In the genomic region with DNA sequence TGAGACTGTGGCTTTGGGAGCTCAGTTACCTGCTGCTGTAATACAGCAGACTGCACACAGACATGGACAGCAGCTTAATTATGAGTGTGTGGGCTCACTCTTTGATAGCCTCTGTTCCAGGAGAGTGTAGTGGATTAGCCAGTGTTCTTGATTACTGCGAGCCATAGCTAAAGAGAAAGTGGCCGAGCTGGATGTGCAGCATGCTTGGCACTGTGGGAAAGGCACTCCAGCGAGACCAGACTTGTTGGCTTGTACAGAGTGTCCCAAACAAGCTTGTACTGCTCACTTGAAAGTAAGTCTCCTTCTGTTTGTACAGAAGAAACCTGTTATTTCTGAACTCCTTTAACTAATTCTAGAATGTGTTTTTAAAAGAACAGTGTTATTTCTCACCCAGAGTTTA, we compare ENCODE assay signal across 13 mouse cellular contexts. TPM values are rescaled to one million over a fixed set of nuclear protein-coding genes. Genes with fewer than 3 reads are reported as not detected.
A peak's percentile ranks its signal among the peaks of the same experiment; 100 is the strongest.
DNase-seq lines count a peak whose midpoint lies in the region; ATAC-seq and TF ChIP-seq lines count a peak whose summit lies in the region.
"Had no signal": no experiment of that assay in that cellular context is flagged by ENCODE, and none has a peak within 500 bp of the region (broad histone marks: within the 10 kb centered on the region; RNA-seq: fewer than 3 reads in every experiment).

No protein-coding gene starts in this region.

- no peaks in the 10 kb centered on the region for H3K27me3 ChIP-seq in kidney, embryonic 15.5 days
- no peaks in the 10 kb centered on the region for H3K27me3 ChIP-seq in lung, embryonic 14.5 days (ENCODE audit: insufficient read depth, low read length)
- H3K27me3 ChIP-seq: heart, embryonic 12.5 days; hindbrain, embryonic 15.5 days; neural tube, embryonic 13.5 days had no signal

- H3K36me3 ChIP-seq in kidney, embryonic 15.5 days = peaks cover 78% of the 10 kb centered on the region
- H3K36me3 ChIP-seq in lung, embryonic 14.5 days (ENCODE audit: insufficient read depth) = peaks cover 51% of the 10 kb centered on the region

- H3K4me3 ChIP-seq in kidney, embryonic 15.5 days (replicated peaks) = no peak overlapping the region
- H3K4me3 ChIP-seq in lung, embryonic 14.5 days (ENCODE audit: low read depth, low read length) = no peak overlapping the region
- H3K4me3 ChIP-seq: heart, embryonic 12.5 days; hindbrain, embryonic 15.5 days; midbrain, embryonic 10.5 days; neural tube, embryonic 13.5 days had no signal

- peaks cover 12% of the 10 kb centered on the region for H3K4me1 ChIP-seq in kidney, embryonic 15.5 days
- H3K4me1 ChIP-seq in lung, embryonic 14.5 days (ENCODE audit: insufficient read depth) = peaks cover 8% of the 10 kb centered on the region
- H3K4me1 ChIP-seq: midbrain, embryonic 10.5 days had no signal

- H3K4me2 ChIP-seq in kidney, embryonic 15.5 days = no peak overlapping the region
- no peak overlapping the region for H3K4me2 ChIP-seq in lung, embryonic 14.5 days
- H3K4me2 ChIP-seq: heart, embryonic 12.5 days; hindbrain, embryonic 15.5 days; neural tube, embryonic 13.5 days had no signal

- H3K9ac ChIP-seq in kidney, embryonic 15.5 days = no peak overlapping the region
- H3K9ac ChIP-seq in lung, embryonic 14.5 days = no peak overlapping the region
- H3K9ac ChIP-seq: heart, embryonic 12.5 days; hindbrain, embryonic 15.5 days; neural tube, embryonic 13.5 days had no signal

- DNase-seq in adipocyte (ENCODE audit: low spot score) = peak; percentile 78
- peak; percentile 17 for DNase-seq in embryo, embryonic 11 days
- peak; percentile 27 for DNase-seq in lung, embryonic 14.5 days
- no peak for DNase-seq in T-cell, adult 2 months (ENCODE audit: low spot score)
- DNase-seq in neural tube, embryonic 10.5 days (ENCODE audit: extremely low spot score, low spot score) = no peak
- DNase-seq: right cerebral cortex, postnatal 25 days had no signal

- no peaks in the 10 kb centered on the region for H3K9me3 ChIP-seq in kidney, embryonic 15.5 days (replicated peaks)
- H3K9me3 ChIP-seq in lung, embryonic 14.5 days (ENCODE audit: low read depth, low read length) = no peaks in the 10 kb centered on the region
- H3K9me3 ChIP-seq: heart, embryonic 12.5 days; hindbrain, embryonic 15.5 days; midbrain, embryonic 10.5 days; neural tube, embryonic 13.5 days had no signal

- 86% methylated on average over 3 of the region's 3 CpGs for WGBS in kidney, embryonic 15.5 days
- 63% methylated on average over 3 of the region's 3 CpGs for whole genome bisulfite sequencing in lung, embryonic 14.5 days

- TF ChIP-seq CTCF in lung, embryonic 14.5 days (IDR thresholded peaks at IDR 0.05; ENCODE audit: low read depth) = no peak

- ATAC-seq in kidney, embryonic 15.5 days (replicated peaks; ENCODE audit: low FRiP score) = no peak; the same call in 1 of the 2 replicates
- ATAC-seq in lung, embryonic 14.5 days (ENCODE audit: insufficient read depth) = no peak
- ATAC-seq in granulocyte monocyte progenitor cell, adult 5-6 weeks (replicated peaks; ENCODE audit: poor library complexity, severe bottlenecking) = no peak
- ATAC-seq in frontal cortex, adult (ENCODE audit: low TSS enrichment) = no peak

- 0 out of 2 replicates have a peak overlapping the region, but pooled peaks have one; percentile 4 for H3K27ac ChIP-seq in kidney, embryonic 15.5 days
- no peak overlapping the region for H3K27ac ChIP-seq in lung, embryonic 14.5 days (ENCODE audit: low read depth)
- H3K27ac ChIP-seq: hindbrain, embryonic 15.5 days; midbrain, embryonic 10.5 days; neural tube, embryonic 13.5 days had no signal

RNA-seq across cellular contexts. Expression of gene Trit1, which starts 29.9 kb away (rescaled TPM):
- polyA plus RNA-seq in kidney, embryonic 15.5 days (2015; fragmentation: Nextera tagmentation; extraction: Ambion mirVana) = 17.8 and 18.7 TPM in 2 replicates
- polyA plus RNA-seq in lung, embryonic 14.5 days (2014; fragmentation: Nextera tagmentation; extraction: Ambion mirVana) = 16.4 and 20.9 TPM in 2 replicates
- total RNA-seq in granulocyte monocyte progenitor cell, adult 5-6 weeks (2014; fragmentation: Nextera tagmentation) = 10.8 and 21.5 TPM in 2 replicates
- total RNA-seq in granulocyte monocyte progenitor cell, adult 5-6 weeks (2017) = 20.4 and 20.7 TPM in 2 replicates

RNA-seq across cellular contexts. Expression of gene Mycl, which starts 50.8 kb away (rescaled TPM):
- 7.8 and 8.1 TPM in 2 replicates for polyA plus RNA-seq in kidney, embryonic 15.5 days (2015; fragmentation: Nextera tagmentation; extraction: Ambion mirVana)
- polyA plus RNA-seq in lung, embryonic 14.5 days (2014; fragmentation: Nextera tagmentation; extraction: Ambion mirVana) = 15.2 and 16.5 TPM in 2 replicates
- 1.5 and 4.4 TPM in 2 replicates for total RNA-seq in granulocyte monocyte progenitor cell, adult 5-6 weeks (2014; fragmentation: Nextera tagmentation)
- total RNA-seq in granulocyte monocyte progenitor cell, adult 5-6 weeks (2017) = 0.21 and 0.78 TPM in 2 replicates

RNA-seq across cellular contexts. Expression of gene Bmp8b, which starts 58.7 kb away (rescaled TPM):
- 0.33 and 0.49 TPM in 2 replicates for polyA plus RNA-seq in kidney, embryonic 15.5 days (2015; fragmentation: Nextera tagmentation; extraction: Ambion mirVana)
- 0.70 and 0.79 TPM in 2 replicates for polyA plus RNA-seq in lung, embryonic 14.5 days (2014; fragmentation: Nextera tagmentation; extraction: Ambion mirVana)
- total RNA-seq in granulocyte monocyte progenitor cell, adult 5-6 weeks (2014; fragmentation: Nextera tagmentation) = not detected in 2 replicates
- 0.09 TPM in 1 of 2 replicates, not detected in the other for total RNA-seq in granulocyte monocyte progenitor cell, adult 5-6 weeks (2017)

Comparison
In these comparisons a context has a peak if more than half of its experiments do, and no peak if none do; other contexts are left out.
1. DNase-seq: peak in adipocyte (single experiment), embryo, embryonic 11 days (single experiment) and lung, embryonic 14.5 days (single experiment); none in T-cell, adult 2 months (single experiment) and neural tube, embryonic 10.5 days (single experiment).